Mouse (Mus musculus) neural tube, embryonic 10.5 days (tissue): ENCODE data around the gene Zfp985.
"Not testable (repeated sequence)": the region's sequence is repeated elsewhere in the genome, so short reads cannot be mapped to it uniquely, and the experiment has no call there.

Experiments used
- DNase-seq: peaks from one replicate; pipeline ENCODE4 v3.0.0-alpha.2; 2017; ENCODE audit warnings: low spot score; ENCODE audit errors: extremely low spot score

The Zfp985 gene

GRCm38 (mm10) chr4:147603806-147604205 lies 50.7 kb downstream of the Zfp985 start:
- DNase-seq = no peak

DNA sequence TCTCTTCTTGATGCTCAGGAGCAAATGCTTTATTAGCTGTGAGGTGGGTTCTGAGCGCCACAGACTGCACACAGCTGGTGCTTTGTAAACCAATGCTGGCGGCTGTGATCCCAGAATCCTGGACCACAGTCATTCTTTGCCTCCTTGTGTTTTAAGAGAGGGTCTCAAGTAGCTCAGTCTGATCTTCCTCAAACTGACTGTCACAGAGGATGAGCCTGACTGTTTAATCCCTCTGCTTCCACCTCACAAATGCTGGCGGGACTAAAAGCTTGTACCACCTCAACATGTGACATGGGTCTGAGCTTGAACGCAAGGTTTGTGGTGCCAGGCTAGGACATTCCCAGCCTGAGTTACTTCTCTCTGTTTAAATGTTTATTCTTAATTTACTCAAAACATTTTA lies 52.4 kb downstream of the Zfp985 start:
- no peak for DNase-seq

GRCm38 (mm10) chr4:147606511-147606910 lies 53.4 kb downstream of the Zfp985 start:
- not testable (repeated sequence) for DNase-seq

- DNase-seq = not testable (repeated sequence)
Observed at GRCm38 (mm10) chr4:147633818-147634262, 80.8 kb downstream of the Zfp985 start.
